Mouse (Mus musculus): ENCODE measurements around the gene Parp11. TPM values are rescaled to one million over a fixed set of nuclear protein-coding genes. Genes with fewer than 3 reads are reported as not detected.

Gene Parp11
- polyA plus RNA-seq (2012; rRNA removed), result 11.7 and 13.2 TPM in 2 replicates

DNA sequence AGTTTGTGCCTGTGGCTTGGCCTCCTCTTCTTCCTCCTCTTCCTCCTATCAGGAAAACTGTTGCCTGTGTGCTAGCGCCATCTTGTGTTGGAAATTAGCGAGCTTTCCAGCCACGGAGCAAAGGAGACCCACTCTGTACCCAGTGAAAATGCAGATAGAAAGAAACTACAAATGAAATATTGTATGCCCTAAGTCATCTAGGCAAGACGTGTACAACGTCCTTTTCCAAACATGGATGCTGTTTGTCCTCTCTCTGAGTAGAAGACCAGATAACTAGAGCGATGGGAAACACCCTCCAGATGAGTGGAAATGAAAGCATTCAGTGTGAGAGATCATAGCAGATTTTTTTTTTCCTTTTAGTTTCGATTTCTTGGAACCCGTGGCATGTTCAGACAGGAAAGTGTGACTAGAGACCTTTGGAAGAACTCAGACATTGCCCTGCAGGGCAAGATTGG, at the start of gene Parp11:
Parp11 (plus strand) TSS at position 405 of the 455 bp plus-strand sequence.
- DNase-seq (ENCODE audit: low read depth in 1 of 2, low spot score in 2 of 2), result peak; percentile 49 to 67
- Histone ChIP-seq H3K4me3 (ENCODE audit: extremely low read depth, insufficient read depth, insufficient read length) (peak within 1 kb of the TSS; percentile 48), H3K36me3 (ENCODE audit: control insufficient read depth, insufficient read depth, low read length) (no peaks in the 10 kb centered on the region), H3K4me1 (ENCODE audit: control insufficient read depth, insufficient read depth, insufficient read length) (peaks cover 12% of the 10 kb centered on the region), H3K27ac (ENCODE audit: insufficient read depth, low read length) (peak within 1 kb of the TSS; percentile 88), H3K27me3 (ENCODE audit: control insufficient read depth, insufficient read depth, low read length) (no peaks in the 10 kb centered on the region)
- WGBS, result 1% methylated on average over 8 of the region's 8 CpGs
- TF ChIP-seq CTCF (IDR thresholded peaks at IDR 0.05; ENCODE audit: extremely low read depth, insufficient read depth, insufficient read length, insufficient replicate concordance), result peak; percentile 68; the same call in 1 of the 2 replicates
- no peak for TF ChIP-seq POLR2A (IDR thresholded peaks at IDR 0.05; ENCODE audit: low read depth, low read length)

DNA sequence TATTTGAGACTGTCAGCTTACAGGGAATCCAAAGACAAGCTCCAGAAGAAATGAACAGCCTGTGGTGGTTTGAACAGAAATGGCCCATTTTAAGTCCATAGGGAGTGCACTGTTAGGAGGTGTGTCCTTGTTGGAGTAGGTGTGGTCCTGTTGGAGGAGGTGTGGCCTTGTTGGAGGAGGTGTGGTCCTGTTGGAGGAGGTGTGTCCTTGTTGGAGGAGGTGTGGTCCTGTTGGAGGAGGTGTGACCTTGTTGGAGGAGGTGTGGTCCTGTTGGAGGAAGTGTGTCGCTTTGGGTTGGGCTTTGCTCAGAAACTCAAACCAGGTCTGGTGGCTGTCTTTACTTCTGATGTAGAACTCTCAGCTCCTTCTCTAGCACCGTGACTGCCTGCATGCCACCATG, 48.6 kb upstream of the Parp11 start:
- Histone ChIP-seq H3K27me3 (ENCODE audit: control insufficient read depth, insufficient read depth, low read length) (no peaks in the 10 kb centered on the region), H3K36me3 (ENCODE audit: control insufficient read depth, insufficient read depth, low read length) (no peaks in the 10 kb centered on the region), H3K4me3 (ENCODE audit: extremely low read depth, insufficient read depth, insufficient read length) (no peak overlapping the region), H3K4me1 (ENCODE audit: control insufficient read depth, insufficient read depth, insufficient read length) (no peaks in the 10 kb centered on the region; the same call in 1 of the 2 replicates), H3K27ac (ENCODE audit: insufficient read depth, low read length) (no peak overlapping the region)
- WGBS, result 6% methylated on average over 2 of the region's 2 CpGs
- DNase-seq (ENCODE audit: low read depth in 1 of 2, low spot score in 2 of 2), result peak; percentile 32 to 37
- TF ChIP-seq POLR2A (IDR thresholded peaks at IDR 0.05; ENCODE audit: low read depth, low read length) (no peak), CTCF (IDR thresholded peaks at IDR 0.05; ENCODE audit: extremely low read depth, insufficient read depth, insufficient read length, insufficient replicate concordance) (no peak)

DNA sequence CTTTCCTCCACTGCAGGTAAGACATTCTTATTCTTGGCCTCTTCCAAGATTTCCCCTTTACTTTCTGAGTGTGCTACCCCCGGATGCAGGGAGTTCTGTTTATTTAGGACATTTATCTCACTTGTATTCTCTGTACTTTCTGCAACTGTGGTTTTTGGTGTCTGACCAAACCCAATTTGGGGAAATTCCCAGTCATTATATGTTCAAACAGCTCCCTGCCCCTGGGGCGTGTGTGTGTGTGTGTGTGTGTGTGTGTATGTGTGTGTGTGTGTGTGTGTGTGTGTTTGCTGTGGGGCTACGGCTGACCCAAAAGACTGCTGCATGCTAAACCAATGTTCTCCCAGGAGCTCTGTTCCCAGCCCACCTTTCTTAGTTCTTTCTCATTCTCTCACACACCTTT, 45.2 kb upstream of the Parp11 start:
- TF ChIP-seq POLR2A (IDR thresholded peaks at IDR 0.05; ENCODE audit: low read depth, low read length) (no peak), CTCF (IDR thresholded peaks at IDR 0.05; ENCODE audit: extremely low read depth, insufficient read depth, insufficient read length, insufficient replicate concordance) (no peak)
- 18% methylated on average over 3 of the region's 3 CpGs for WGBS
- DNase-seq (ENCODE audit: low read depth in 1 of 2, low spot score in 2 of 2), result no peak
- Histone ChIP-seq H3K27me3 (ENCODE audit: control insufficient read depth, insufficient read depth, low read length) (no peaks in the 10 kb centered on the region), H3K27ac (ENCODE audit: insufficient read depth, low read length) (no peak overlapping the region), H3K36me3 (ENCODE audit: control insufficient read depth, insufficient read depth, low read length) (no peaks in the 10 kb centered on the region), H3K4me3 (ENCODE audit: extremely low read depth, insufficient read depth, insufficient read length) (no peak overlapping the region), H3K4me1 (ENCODE audit: control insufficient read depth, insufficient read depth, insufficient read length) (no peaks in the 10 kb centered on the region; the same call in 1 of the 2 replicates)

DNA sequence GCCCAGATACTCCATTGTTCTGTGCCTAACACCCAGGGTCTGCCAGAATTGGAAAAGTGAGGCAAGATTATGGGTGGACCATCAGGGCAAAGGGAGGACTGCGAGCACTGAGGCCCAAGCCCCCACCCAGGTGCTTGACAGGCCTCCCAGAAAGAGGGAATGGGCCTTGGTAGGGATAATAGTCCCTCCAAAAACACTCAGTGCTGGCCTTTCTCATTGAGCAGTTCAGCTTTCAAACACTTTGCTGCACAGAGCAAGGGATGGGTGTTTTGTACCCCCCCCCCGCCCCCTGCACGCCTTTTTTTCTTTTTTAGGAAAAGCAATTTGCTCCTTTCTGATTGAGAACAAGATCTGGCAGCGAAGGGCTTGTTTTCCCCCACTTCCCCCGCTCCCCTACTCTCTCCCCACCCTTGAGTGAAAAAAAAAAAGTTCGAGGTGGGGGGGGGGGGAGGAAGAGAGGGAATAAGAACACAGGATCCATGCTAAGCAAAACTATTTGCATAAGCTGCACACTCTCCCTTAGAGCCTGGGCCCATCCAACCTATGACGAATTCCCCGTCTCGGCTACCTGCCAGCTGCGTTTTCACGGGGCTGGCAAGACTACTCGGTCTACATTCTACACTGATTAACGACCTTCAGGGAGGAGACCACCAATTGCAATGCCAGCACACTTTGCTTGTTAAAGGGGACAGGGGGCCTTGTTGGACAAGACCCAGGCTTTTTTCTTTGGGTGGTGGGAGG, 42.4 kb upstream of the Parp11 start:
- DNase-seq (ENCODE audit: low read depth in 1 of 2, low spot score in 2 of 2), result no peak
- 82% methylated on average over 13 of the region's 13 CpGs for WGBS
- TF ChIP-seq CTCF (IDR thresholded peaks at IDR 0.05; ENCODE audit: extremely low read depth, insufficient read depth, insufficient read length, insufficient replicate concordance) (no peak), POLR2A (IDR thresholded peaks at IDR 0.05; ENCODE audit: low read depth, low read length) (no peak)

DNA sequence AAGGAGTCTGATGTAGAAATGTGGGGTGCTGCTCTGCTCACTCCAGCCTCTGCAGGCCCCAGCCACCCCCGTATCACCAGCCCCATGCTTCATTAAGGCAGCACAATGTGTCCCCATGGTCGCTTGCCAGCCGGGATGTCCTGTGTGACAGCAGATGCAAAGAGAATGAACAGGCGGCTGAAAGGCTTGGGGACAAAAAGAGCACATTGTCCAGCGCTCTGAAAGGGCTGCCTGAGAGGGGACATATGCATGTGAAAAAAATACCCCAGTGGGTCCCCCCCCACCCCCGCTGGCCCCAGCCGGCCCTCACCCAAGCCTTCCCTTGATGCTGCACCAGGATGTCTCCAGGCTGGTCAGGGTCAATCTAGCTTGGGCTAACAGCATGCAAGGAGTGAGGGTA, 41.0 kb upstream of the Parp11 start:
- no peak for DNase-seq (ENCODE audit: low read depth in 1 of 2, low spot score in 2 of 2)
- Histone ChIP-seq H3K36me3 (ENCODE audit: control insufficient read depth, insufficient read depth, low read length) (no peaks in the 10 kb centered on the region), H3K4me1 (ENCODE audit: control insufficient read depth, insufficient read depth, insufficient read length) (no peaks in the 10 kb centered on the region), H3K4me3 (ENCODE audit: extremely low read depth, insufficient read depth, insufficient read length) (no peak overlapping the region), H3K27ac (ENCODE audit: insufficient read depth, low read length) (no peak overlapping the region), H3K27me3 (ENCODE audit: control insufficient read depth, insufficient read depth, low read length) (no peaks in the 10 kb centered on the region)
- TF ChIP-seq POLR2A (IDR thresholded peaks at IDR 0.05; ENCODE audit: low read depth, low read length), result no peak
- no peak for TF ChIP-seq CTCF (IDR thresholded peaks at IDR 0.05; ENCODE audit: extremely low read depth, insufficient read depth, insufficient read length, insufficient replicate concordance)
- WGBS, result 95% methylated on average over 7 of the region's 7 CpGs

More for the DNA sequence above, 42.4 kb upstream of the Parp11 start:
- Histone ChIP-seq H3K36me3 (ENCODE audit: control insufficient read depth, insufficient read depth, low read length) (no peaks in the 10 kb centered on the region), H3K4me3 (ENCODE audit: extremely low read depth, insufficient read depth, insufficient read length) (no peak overlapping the region), H3K4me1 (ENCODE audit: control insufficient read depth, insufficient read depth, insufficient read length) (no peaks in the 10 kb centered on the region), H3K27ac (ENCODE audit: insufficient read depth, low read length) (no peak overlapping the region), H3K27me3 (ENCODE audit: control insufficient read depth, insufficient read depth, low read length) (no peaks in the 10 kb centered on the region)

DNA sequence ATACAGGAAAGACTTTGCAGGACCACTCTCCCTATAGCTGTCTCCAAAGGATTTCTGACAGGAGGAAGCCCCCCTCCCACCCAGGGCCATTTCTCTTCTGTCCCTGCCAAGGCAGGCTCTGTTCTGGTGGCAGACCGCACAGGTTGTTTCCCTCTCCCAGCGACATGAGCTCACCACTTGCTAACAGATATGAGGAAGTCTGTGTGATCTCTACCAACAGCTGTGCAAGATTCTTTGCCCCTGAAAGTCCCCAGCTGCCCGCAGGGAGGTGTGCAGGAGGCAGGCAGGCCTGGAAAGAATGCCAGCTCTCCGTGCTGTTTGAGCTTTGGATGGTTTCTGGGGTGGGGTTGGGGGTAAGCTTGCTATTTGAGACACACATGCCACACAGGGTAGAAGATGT, 38.9 kb upstream of the Parp11 start:
- Histone ChIP-seq H3K4me3 (ENCODE audit: extremely low read depth, insufficient read depth, insufficient read length) (no peak overlapping the region), H3K4me1 (ENCODE audit: control insufficient read depth, insufficient read depth, insufficient read length) (no peaks in the 10 kb centered on the region), H3K27ac (ENCODE audit: insufficient read depth, low read length) (no peak overlapping the region), H3K36me3 (ENCODE audit: control insufficient read depth, insufficient read depth, low read length) (no peaks in the 10 kb centered on the region), H3K27me3 (ENCODE audit: control insufficient read depth, insufficient read depth, low read length) (no peaks in the 10 kb centered on the region)
- WGBS, result 10% methylated on average over 4 of the region's 4 CpGs
- no peak for TF ChIP-seq POLR2A (IDR thresholded peaks at IDR 0.05; ENCODE audit: low read depth, low read length)
- TF ChIP-seq CTCF (IDR thresholded peaks at IDR 0.05; ENCODE audit: extremely low read depth, insufficient read depth, insufficient read length, insufficient replicate concordance), result no peak
- no peak for DNase-seq (ENCODE audit: low read depth in 1 of 2, low spot score in 2 of 2)

Measured in spleen, adult 2 months (tissue).